Mouse (Mus musculus): ENCODE measurements at regions not wholly inside any gene's neighbourhood (a gene's known extent, or its start where the extent isn't known, plus 50 kb on each side); places are given as distances from the start of the nearest gene placed in this dataset.

- H3K4me1 ChIP-seq (ENCODE audit: control insufficient read depth, insufficient read depth, low read length): no peaks in the 10 kb centered on the region
- H3K36me3 ChIP-seq (ENCODE audit: control insufficient read depth, insufficient read depth, low read length): no peaks in the 10 kb centered on the region
- TF ChIP-seq POLR2A (IDR thresholded peaks at IDR 0.05; ENCODE audit: borderline replicate concordance, extremely low read depth, insufficient read depth, insufficient read length): no peak
- H3K9ac ChIP-seq (ENCODE audit: low read depth, low read length, severe bottlenecking): no peak overlapping the region
- H3K9me3 ChIP-seq (ENCODE audit: control insufficient read depth, low read length): no peaks in the 10 kb centered on the region
- no peak overlapping the region for H3K27ac ChIP-seq (replicated peaks; ENCODE audit: low read depth, low read length)
- H3K4me2 ChIP-seq (replicated peaks; ENCODE audit: low read depth, low read length, severe bottlenecking): no peak overlapping the region
- ATAC-seq (ENCODE audit: low FRiP score, low read depth) (no peak), DNase-seq (ENCODE audit: low spot score) (no peak)
- H3K27me3 ChIP-seq (ENCODE audit: control insufficient read depth, insufficient read depth, low read length): no peaks in the 10 kb centered on the region
- WGBS: 78% methylated on average over 3 of the region's 3 CpGs
- H3K4me3 ChIP-seq (replicated peaks; ENCODE audit: low read length): no peak overlapping the region
These were observed 57.3 kb downstream of the Tktl2 start for GRCm38 (mm10) chr8:66568861-66569260.

- Histone ChIP-seq H3K9me3 (ENCODE audit: control insufficient read depth, low read length) (no peaks in the 10 kb centered on the region), H3K9ac (ENCODE audit: low read depth, low read length, severe bottlenecking) (no peak overlapping the region), H3K4me2 (replicated peaks; ENCODE audit: low read depth, low read length, severe bottlenecking) (no peak overlapping the region), H3K27ac (replicated peaks; ENCODE audit: low read depth, low read length) (no peak overlapping the region), H3K4me3 (replicated peaks; ENCODE audit: low read length) (no peak overlapping the region), H3K4me1 (ENCODE audit: control insufficient read depth, insufficient read depth, low read length) (no peaks in the 10 kb centered on the region), H3K36me3 (ENCODE audit: control insufficient read depth, insufficient read depth, low read length) (no peaks in the 10 kb centered on the region), H3K27me3 (ENCODE audit: control insufficient read depth, insufficient read depth, low read length) (no peaks in the 10 kb centered on the region)
- TF ChIP-seq POLR2A (IDR thresholded peaks at IDR 0.05; ENCODE audit: borderline replicate concordance, extremely low read depth, insufficient read depth, insufficient read length): no peak
- DNase-seq (ENCODE audit: low spot score): no peak
- no peak for ATAC-seq (ENCODE audit: low FRiP score, low read depth)
- WGBS: 85% methylated on average over 3 of the region's 3 CpGs
These were observed 74.6 kb downstream of the Tktl2 start for GRCm38 (mm10) chr8:66586182-66586581.

GRCm38 (mm10) chr8:66586850-66587249 lies 75.3 kb downstream of the Tktl2 start:
- H3K4me2 ChIP-seq (replicated peaks; ENCODE audit: low read depth, low read length, severe bottlenecking): no peak overlapping the region
- no peaks in the 10 kb centered on the region for H3K36me3 ChIP-seq (ENCODE audit: control insufficient read depth, insufficient read depth, low read length)
- WGBS: 73% methylated on average over 8 of the region's 8 CpGs
- H3K27me3 ChIP-seq (ENCODE audit: control insufficient read depth, insufficient read depth, low read length): no peaks in the 10 kb centered on the region
- H3K4me3 ChIP-seq (replicated peaks; ENCODE audit: low read length): no peak overlapping the region
- no peaks in the 10 kb centered on the region for H3K4me1 ChIP-seq (ENCODE audit: control insufficient read depth, insufficient read depth, low read length)
- DNase-seq (ENCODE audit: low spot score): no peak
- TF ChIP-seq POLR2A (IDR thresholded peaks at IDR 0.05; ENCODE audit: borderline replicate concordance, extremely low read depth, insufficient read depth, insufficient read length): no peak
- H3K9me3 ChIP-seq (ENCODE audit: control insufficient read depth, low read length): no peaks in the 10 kb centered on the region
- H3K9ac ChIP-seq (ENCODE audit: low read depth, low read length, severe bottlenecking): no peak overlapping the region
- no peak for ATAC-seq (ENCODE audit: low FRiP score, low read depth)
- H3K27ac ChIP-seq (replicated peaks; ENCODE audit: low read depth, low read length): no peak overlapping the region

- Histone ChIP-seq H3K9ac (ENCODE audit: low read depth, low read length, severe bottlenecking) (no peak overlapping the region), H3K27me3 (ENCODE audit: control insufficient read depth, insufficient read depth, low read length) (no peaks in the 10 kb centered on the region), H3K4me2 (replicated peaks; ENCODE audit: low read depth, low read length, severe bottlenecking) (no peak overlapping the region), H3K4me1 (ENCODE audit: control insufficient read depth, insufficient read depth, low read length) (no peaks in the 10 kb centered on the region), H3K36me3 (ENCODE audit: control insufficient read depth, insufficient read depth, low read length) (no peaks in the 10 kb centered on the region), H3K27ac (replicated peaks; ENCODE audit: low read depth, low read length) (no peak overlapping the region), H3K9me3 (ENCODE audit: control insufficient read depth, low read length) (no peaks in the 10 kb centered on the region), H3K4me3 (replicated peaks; ENCODE audit: low read length) (no peak overlapping the region)
- TF ChIP-seq POLR2A (IDR thresholded peaks at IDR 0.05; ENCODE audit: borderline replicate concordance, extremely low read depth, insufficient read depth, insufficient read length): no peak
- DNase-seq (ENCODE audit: low spot score) (peak; percentile 7), ATAC-seq (ENCODE audit: low FRiP score, low read depth) (peak; percentile 53; the same call in 1 of the 2 replicates)
- WGBS: 53% methylated on average over 2 of the region's 2 CpGs
These were observed 75.7 kb downstream of the Tktl2 start for GRCm38 (mm10) chr8:66587272-66587671.

DNA sequence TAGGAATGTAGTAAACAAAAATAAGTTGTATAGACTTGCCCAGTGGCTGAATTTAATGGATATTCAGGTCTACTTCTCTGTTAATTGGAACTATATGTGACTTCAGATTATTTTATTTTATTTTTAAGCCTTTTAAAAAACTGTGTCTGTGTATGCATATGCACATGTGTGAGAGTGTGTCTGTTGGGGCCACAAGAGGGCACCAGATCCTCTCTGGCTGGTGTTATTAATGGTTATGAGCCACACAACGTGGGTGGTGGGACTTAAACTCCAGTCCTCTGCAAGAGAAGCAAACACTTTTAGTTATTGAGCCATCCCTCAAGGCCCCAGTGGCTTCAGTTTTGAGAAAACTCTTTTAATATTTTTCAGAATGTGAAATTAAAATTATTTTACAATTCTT lies 77.9 kb downstream of the Tktl2 start:
- H3K4me2 ChIP-seq (replicated peaks; ENCODE audit: low read depth, low read length, severe bottlenecking): no peak overlapping the region
- H3K27me3 ChIP-seq (ENCODE audit: control insufficient read depth, insufficient read depth, low read length): no peaks in the 10 kb centered on the region
- no peak for TF ChIP-seq POLR2A (IDR thresholded peaks at IDR 0.05; ENCODE audit: borderline replicate concordance, extremely low read depth, insufficient read depth, insufficient read length)
- H3K27ac ChIP-seq (replicated peaks; ENCODE audit: low read depth, low read length): no peak overlapping the region
- no peak for DNase-seq (ENCODE audit: low spot score)
- no peaks in the 10 kb centered on the region for H3K9me3 ChIP-seq (ENCODE audit: control insufficient read depth, low read length)
- no peaks in the 10 kb centered on the region for H3K36me3 ChIP-seq (ENCODE audit: control insufficient read depth, insufficient read depth, low read length)
- ATAC-seq (ENCODE audit: low FRiP score, low read depth): no peak
- no peak overlapping the region for H3K9ac ChIP-seq (ENCODE audit: low read depth, low read length, severe bottlenecking)
- whole genome bisulfite sequencing: 66% methylated on average over 1 of the region's 1 CpGs
- no peak overlapping the region for H3K4me3 ChIP-seq (replicated peaks; ENCODE audit: low read length)
- H3K4me1 ChIP-seq (ENCODE audit: control insufficient read depth, insufficient read depth, low read length): no peaks in the 10 kb centered on the region

- no peaks in the 10 kb centered on the region for H3K9me3 ChIP-seq (ENCODE audit: control insufficient read depth, low read length)
- ATAC-seq (ENCODE audit: low FRiP score, low read depth): no peak
These were observed 80.7 kb downstream of the Npy5r start for GRCm38 (mm10) chr8:66607194-66607593.

More at GRCm38 (mm10) chr8:66607194-66607593, 80.7 kb downstream of the Npy5r start:
- no peak for TF ChIP-seq POLR2A (IDR thresholded peaks at IDR 0.05; ENCODE audit: borderline replicate concordance, extremely low read depth, insufficient read depth, insufficient read length)
- H3K4me3 ChIP-seq (replicated peaks; ENCODE audit: low read length): no peak overlapping the region
- DNase-seq (ENCODE audit: low spot score): no peak
- H3K9ac ChIP-seq (ENCODE audit: low read depth, low read length, severe bottlenecking): no peak overlapping the region
- 74% methylated on average over 5 of the region's 5 CpGs for WGBS
- H3K4me1 ChIP-seq (ENCODE audit: control insufficient read depth, insufficient read depth, low read length): no peaks in the 10 kb centered on the region
- no peaks in the 10 kb centered on the region for H3K36me3 ChIP-seq (ENCODE audit: control insufficient read depth, insufficient read depth, low read length)
- H3K27me3 ChIP-seq (ENCODE audit: control insufficient read depth, insufficient read depth, low read length): no peaks in the 10 kb centered on the region
- H3K4me2 ChIP-seq (replicated peaks; ENCODE audit: low read depth, low read length, severe bottlenecking): no peak overlapping the region
- H3K27ac ChIP-seq (replicated peaks; ENCODE audit: low read depth, low read length): no peak overlapping the region
